Mouse (Mus musculus) kidney, adult 2 months (tissue): ENCODE measurements at regions not wholly inside any gene's neighbourhood (a gene's known extent, or its start where the extent isn't known, plus 50 kb on each side); places are given as distances from the start of the nearest gene placed in this dataset.

ENCODE experiments used
- CTCF ChIP-seq: fragments of 200-500 bp; conservative IDR thresholded peaks from 2 replicates; pipeline ENCODE4 v1.5.1; 2011; ENCODE audit warnings: low read depth, mild to moderate bottlenecking, control low read depth, low read length, moderate library complexity, mixed read lengths; ENCODE audit not compliant: insufficient read depth, insufficient read length
- POLR2A ChIP-seq: fragments of 200-500 bp; IDR thresholded peaks from one replicate; pipeline ENCODE4 v1.6.1; 2011; ENCODE audit warnings: low read depth, low read length, control low read depth

DNA sequence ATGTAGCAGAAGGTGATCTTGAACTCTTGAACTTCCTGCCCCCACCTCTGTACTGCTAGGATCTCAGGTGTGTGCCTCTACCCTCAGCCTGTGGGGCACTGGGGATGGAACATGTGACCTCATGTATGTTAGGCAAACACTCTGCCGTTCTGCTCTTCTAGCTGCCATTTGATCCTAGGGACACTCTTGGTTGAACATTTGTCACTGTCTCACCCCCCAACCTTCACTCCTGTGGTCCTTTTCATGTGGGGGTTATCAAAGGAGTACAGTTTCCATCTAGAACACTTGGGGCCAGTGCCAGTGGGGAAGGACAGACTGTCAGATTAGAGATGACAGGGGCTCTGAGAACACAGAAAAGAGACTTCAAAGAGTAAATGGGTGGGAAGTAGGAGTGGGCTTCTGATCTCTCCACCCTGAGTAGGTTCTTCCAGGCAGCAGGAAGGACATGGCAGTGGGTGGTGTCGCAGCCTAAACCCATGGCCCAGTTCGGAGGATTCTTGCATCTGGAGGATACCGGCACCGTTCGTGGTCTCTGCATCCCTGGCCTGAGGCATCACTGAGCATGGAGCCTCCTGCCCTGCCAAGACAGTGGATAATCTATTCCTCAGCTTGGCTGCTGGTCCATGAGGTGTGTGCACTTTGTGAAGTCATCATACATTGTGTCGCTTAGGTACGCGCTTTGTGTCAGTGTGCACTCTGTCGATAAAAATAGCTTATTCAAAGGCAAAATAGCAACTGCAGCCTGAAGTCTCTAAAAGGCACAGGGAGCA lies 132.7 kb upstream of the Ctnnb1 start:
- TF ChIP-seq CTCF (no peak), POLR2A (no peak)
